ENCODE assay signal across 8 mouse cellular contexts in genomic region chr11:60777801-60778370, GRCm38 (mm10). TPM values are rescaled to one million over a fixed set of nuclear protein-coding genes. Genes with fewer than 3 reads are reported as not detected.
DNase-seq lines count a peak whose midpoint lies in the region; ATAC-seq and TF ChIP-seq lines count a peak whose summit lies in the region.

No protein-coding gene starts in this region.

- no peak for ATAC-seq in embryonic facial prominence, embryonic 14.5 days (ENCODE audit: low read depth)
- ATAC-seq in intestine, embryonic 15.5 days = no peak

- H3K4me3 ChIP-seq in left cerebral cortex, adult 2 months = peak overlapping the region; percentile 88
- H3K4me3 ChIP-seq in embryonic facial prominence, embryonic 14.5 days (ENCODE audit: low read depth, low read length) = peak overlapping the region; percentile 77
- H3K4me3 ChIP-seq in intestine, embryonic 15.5 days (replicated peaks) = peak overlapping the region; percentile 64
- H3K4me3 ChIP-seq in myocyte = peak overlapping the region; percentile 93

- no peaks in the 10 kb centered on the region for H3K9me3 ChIP-seq in embryonic facial prominence, embryonic 14.5 days (ENCODE audit: control insufficient read depth, low read length)
- no peaks in the 10 kb centered on the region for H3K9me3 ChIP-seq in intestine, embryonic 15.5 days

- peak overlapping the region; percentile 63 for H3K4me2 ChIP-seq in embryonic facial prominence, embryonic 14.5 days (ENCODE audit: low read depth, low read length)
- peak overlapping the region; percentile 81 for H3K4me2 ChIP-seq in intestine, embryonic 15.5 days (replicated peaks)
- peak overlapping the region; percentile 93 for H3K4me2 ChIP-seq in myocyte (ENCODE audit: low read depth)

- WGBS in embryonic facial prominence, embryonic 14.5 days = 24% methylated on average over 16 of the region's 16 CpGs
- WGBS in intestine, embryonic 15.5 days = 24% methylated on average over 16 of the region's 16 CpGs

- peaks cover 56% of the 10 kb centered on the region for H3K4me1 ChIP-seq in embryonic facial prominence, embryonic 14.5 days (ENCODE audit: control insufficient read depth, insufficient read depth, low read length)
- peaks cover 52% of the 10 kb centered on the region for H3K4me1 ChIP-seq in intestine, embryonic 15.5 days (replicated peaks)

- H3K79me2 ChIP-seq in myocyte (ENCODE audit: control insufficient read depth, insufficient read depth) = peaks cover 90% of the 10 kb centered on the region

- intact Hi-C loops in left cerebral cortex, adult 2 months (cut with DNase I) = loop anchor here (1.0 to 5.0 kb wide), 3 partner anchors 52 to 101 kb away; partner anchors contain the start of genes Dhrs7b, Llgl1 and Tmem11
- intact Hi-C loops in left cerebral cortex, postnatal 10 days (cut with DNase I) = loop anchor here (5.0 kb wide), 1 partner anchor 99 kb away; the partner anchor contains the start of gene Tmem11

- H3K27ac ChIP-seq in left cerebral cortex, adult 2 months = peak overlapping the region; percentile 95
- H3K27ac ChIP-seq in embryonic facial prominence, embryonic 14.5 days (replicated peaks; ENCODE audit: low read depth, low read length) = peak overlapping the region; percentile 89
- H3K27ac ChIP-seq in intestine, embryonic 15.5 days = peak overlapping the region; percentile 76; the same call in 1 of the 2 replicates

- no peak for TF ChIP-seq CTCF in left cerebral cortex, adult 2 months (IDR thresholded peaks at IDR 0.05)

- TF ChIP-seq POLR2A in myocyte (IDR thresholded peaks at IDR 0.05; ENCODE audit: insufficient read length, low read depth) = no peak

- DNase-seq in left cerebral cortex, adult 2 months (ENCODE audit: extremely low spot score in 1 of 2, low spot score in 2 of 2) = no peak
- no peak for DNase-seq in left cerebral cortex, postnatal 10 days (ENCODE audit: extremely low spot score in 1 of 2, low spot score in 2 of 2)
- DNase-seq in embryonic facial prominence, embryonic 14.5 days (ENCODE audit: low spot score) = no peak
- DNase-seq in gastrocnemius, adult 18-20 months (ENCODE audit: low spot score) = no peak
- no peak for DNase-seq in layer of hippocampus, adult 9-11 months
- no peak for DNase-seq in cerebellum, adult 9-10 months

- peaks cover 26% of the 10 kb centered on the region for H3K36me3 ChIP-seq in embryonic facial prominence, embryonic 14.5 days (ENCODE audit: control insufficient read depth, insufficient read depth, low read length)
- H3K36me3 ChIP-seq in intestine, embryonic 15.5 days = peaks cover 12% of the 10 kb centered on the region; the same call in 1 of the 2 replicates
- H3K36me3 ChIP-seq in myocyte (ENCODE audit: control insufficient read depth, insufficient read depth) = peaks cover 5% of the 10 kb centered on the region

- H3ac ChIP-seq in myocyte (ENCODE audit: control insufficient read depth, insufficient read length) = peak overlapping the region; percentile 22

- H3K9ac ChIP-seq in embryonic facial prominence, embryonic 14.5 days (ENCODE audit: low read depth, low read length) = peak overlapping the region; percentile 87
- H3K9ac ChIP-seq in intestine, embryonic 15.5 days = peak overlapping the region; percentile 80

- H3K27me3 ChIP-seq in embryonic facial prominence, embryonic 14.5 days (replicated peaks; ENCODE audit: control insufficient read depth, insufficient read depth, low read length) = no peaks in the 10 kb centered on the region
- H3K27me3 ChIP-seq in intestine, embryonic 15.5 days (replicated peaks) = no peaks in the 10 kb centered on the region
- no peaks in the 10 kb centered on the region for H3K27me3 ChIP-seq in myocyte (ENCODE audit: control insufficient read depth, insufficient read depth, insufficient read length)

TF ChIP-seq in myocyte, 11 proteins besides CTCF, POLR2A, EP300 and RAD21:
- no peak for TF ChIP-seq TCF12 (IDR thresholded peaks at IDR 0.05; ENCODE audit: insufficient read depth, poor library complexity, severe bottlenecking)
- no peak for TF ChIP-seq MYOD1 (IDR thresholded peaks at IDR 0.05; ENCODE audit: control insufficient read depth in 1 of 3, insufficient read length in 2 of 3, low read depth in 2 of 3)
- no peak for TF ChIP-seq MYOG (IDR thresholded peaks at IDR 0.05; ENCODE audit: control insufficient read depth in 1 of 3, insufficient read depth in 1 of 3, insufficient read length in 2 of 3, low read depth in 2 of 3)
- TF ChIP-seq REST (IDR thresholded peaks at IDR 0.05; ENCODE audit: insufficient read depth, insufficient read length) = no peak
- no peak for TF ChIP-seq MAX (IDR thresholded peaks at IDR 0.05; ENCODE audit: low read depth)
- no peak for TF ChIP-seq SRF (IDR thresholded peaks at IDR 0.05; ENCODE audit: control insufficient read depth, insufficient read length, low read depth)
- no peak for TF ChIP-seq E2F4 (IDR thresholded peaks at IDR 0.05; ENCODE audit: insufficient read depth)
- TF ChIP-seq CEBPB (IDR thresholded peaks at IDR 0.05; ENCODE audit: insufficient read depth, poor library complexity, severe bottlenecking) = no peak
- TF ChIP-seq USF1 (IDR thresholded peaks at IDR 0.05; ENCODE audit: low read depth) = no peak
- TF ChIP-seq POLR2AphosphoS2 (IDR thresholded peaks at IDR 0.05; ENCODE audit: insufficient read length, low read depth) = no peak
- TF ChIP-seq TCF3 (IDR thresholded peaks at IDR 0.05; ENCODE audit: insufficient read length, low read depth) = no peak

RNA-seq across cellular contexts. Expression of gene Smcr8, which starts 0.6 kb away (rescaled TPM):
- 10 to 100 TPM; 31.0 to 32.6 TPM for total RNA-seq in left cerebral cortex, adult 2 months (2021)
- total RNA-seq in left cerebral cortex, postnatal 10 days (2021) = 10 to 100 TPM; 24.6 to 26.0 TPM
- 7.2 and 8.7 TPM in 2 replicates for polyA plus RNA-seq in embryonic facial prominence, embryonic 14.5 days (2014; fragmentation: Nextera tagmentation; extraction: Ambion mirVana)
- 6.5 and 6.6 TPM in 2 replicates for polyA plus RNA-seq in intestine, embryonic 15.5 days (2015; fragmentation: Nextera tagmentation; extraction: Ambion mirVana)
- 9.2 TPM for polyA plus RNA-seq in myocyte (2012; fragmentation: generic; extraction: Trizol)
- 10 to 100 TPM; 18.4 to 18.5 TPM for total RNA-seq in gastrocnemius, adult 18-20 months (2021)

RNA-seq across cellular contexts. Expression of gene Top3a, which starts 0.7 kb away (rescaled TPM):
- total RNA-seq in left cerebral cortex, adult 2 months (2021) = 1 to 10 TPM; 5.0 to 6.1 TPM
- 1 to 10 TPM; 4.7 to 5.3 TPM for total RNA-seq in left cerebral cortex, postnatal 10 days (2021)
- 12.1 and 16.4 TPM in 2 replicates for polyA plus RNA-seq in embryonic facial prominence, embryonic 14.5 days (2014; fragmentation: Nextera tagmentation; extraction: Ambion mirVana)
- 12.1 and 13.0 TPM in 2 replicates for polyA plus RNA-seq in intestine, embryonic 15.5 days (2015; fragmentation: Nextera tagmentation; extraction: Ambion mirVana)
- polyA plus RNA-seq in myocyte (2012; fragmentation: generic; extraction: Trizol) = 5.7 TPM
- 1 to 10 TPM; 3.7 to 5.0 TPM for total RNA-seq in gastrocnemius, adult 18-20 months (2021)

RNA-seq across cellular contexts. Expression of gene Shmt1, which starts 33.6 kb away (rescaled TPM):
- 1 to 10 TPM; 2.2 to 3.1 TPM for total RNA-seq in left cerebral cortex, adult 2 months (2021)
- 1 to 10 TPM; 3.3 to 4.2 TPM for total RNA-seq in left cerebral cortex, postnatal 10 days (2021)
- 30.2 and 35.7 TPM in 2 replicates for polyA plus RNA-seq in embryonic facial prominence, embryonic 14.5 days (2014; fragmentation: Nextera tagmentation; extraction: Ambion mirVana)
- 108 and 115 TPM in 2 replicates for polyA plus RNA-seq in intestine, embryonic 15.5 days (2015; fragmentation: Nextera tagmentation; extraction: Ambion mirVana)
- polyA plus RNA-seq in myocyte (2012; fragmentation: generic; extraction: Trizol) = 6.6 TPM
- total RNA-seq in gastrocnemius, adult 18-20 months (2021) = 10 to 100 TPM; 10.6 to 13.9 TPM

RNA-seq across cellular contexts. Expression of gene Mief2, which starts 49.7 kb away (rescaled TPM):
- 10 to 100 TPM; 17.9 to 20.8 TPM for total RNA-seq in left cerebral cortex, adult 2 months (2021)
- 10 to 100 TPM; 25.9 to 26.2 TPM for total RNA-seq in left cerebral cortex, postnatal 10 days (2021)
- 17.3 and 18.8 TPM in 2 replicates for polyA plus RNA-seq in embryonic facial prominence, embryonic 14.5 days (2014; fragmentation: Nextera tagmentation; extraction: Ambion mirVana)
- 9.3 and 9.4 TPM in 2 replicates for polyA plus RNA-seq in intestine, embryonic 15.5 days (2015; fragmentation: Nextera tagmentation; extraction: Ambion mirVana)
- polyA plus RNA-seq in myocyte (2012; fragmentation: generic; extraction: Trizol) = 49.7 TPM
- 10 to 100 TPM; 75.2 to 94.4 TPM for total RNA-seq in gastrocnemius, adult 18-20 months (2021)

RNA-seq across cellular contexts. Expression of gene Flii, which starts 50.8 kb away (rescaled TPM):
- total RNA-seq in left cerebral cortex, adult 2 months (2021) = 10 to 100 TPM; 65.0 to 65.3 TPM
- 10 to 100 TPM; 48.5 to 59.6 TPM for total RNA-seq in left cerebral cortex, postnatal 10 days (2021)
- polyA plus RNA-seq in embryonic facial prominence, embryonic 14.5 days (2014; fragmentation: Nextera tagmentation; extraction: Ambion mirVana) = 76.1 and 76.9 TPM in 2 replicates
- polyA plus RNA-seq in intestine, embryonic 15.5 days (2015; fragmentation: Nextera tagmentation; extraction: Ambion mirVana) = 74.8 and 86.2 TPM in 2 replicates
- 247 TPM for polyA plus RNA-seq in myocyte (2012; fragmentation: generic; extraction: Trizol)
- total RNA-seq in gastrocnemius, adult 18-20 months (2021) = 100 to 1,000 TPM; 108 to 113 TPM
